Mouse (Mus musculus): ENCODE measurements around the gene Rab3a.
A peak's percentile ranks its signal among the peaks of the same experiment; 100 is the strongest.

Gene Rab3a

GRCm38 (mm10) chr8:70754043-70754870 lies at the start of gene Rab3a:
Gene Rab3a (plus strand): TSS chr8:70754679.
- DNase-seq (ENCODE audit: extremely low read depth, insufficient read length, low spot score): peak; percentile 96

DNA sequence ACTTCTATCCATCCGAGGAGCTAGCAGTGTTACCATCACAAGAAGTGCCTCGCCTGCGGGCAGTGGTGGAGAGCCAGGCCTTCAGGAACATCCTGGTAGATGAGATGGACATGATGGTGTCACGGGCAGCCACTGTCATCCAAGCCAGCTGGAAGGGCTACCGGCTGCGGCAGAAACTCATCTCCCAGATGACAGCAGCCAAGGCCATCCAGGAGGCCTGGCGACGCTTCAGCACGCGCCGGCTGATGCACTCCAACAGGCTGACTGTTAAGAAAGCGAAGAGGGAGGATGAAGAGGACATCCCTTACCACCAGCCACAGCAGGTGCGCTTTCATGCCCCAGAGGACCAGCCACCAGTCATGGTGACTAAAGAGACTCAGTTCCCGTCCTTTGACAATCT lies 46.2 kb upstream of the Rab3a start:
- no peak for DNase-seq (ENCODE audit: extremely low read depth, insufficient read length, low spot score)

- no peak for DNase-seq (ENCODE audit: extremely low read depth, insufficient read length, low spot score)
These were observed 44.7 kb upstream of the Rab3a start for GRCm38 (mm10) chr8:70709794-70710193.

DNA sequence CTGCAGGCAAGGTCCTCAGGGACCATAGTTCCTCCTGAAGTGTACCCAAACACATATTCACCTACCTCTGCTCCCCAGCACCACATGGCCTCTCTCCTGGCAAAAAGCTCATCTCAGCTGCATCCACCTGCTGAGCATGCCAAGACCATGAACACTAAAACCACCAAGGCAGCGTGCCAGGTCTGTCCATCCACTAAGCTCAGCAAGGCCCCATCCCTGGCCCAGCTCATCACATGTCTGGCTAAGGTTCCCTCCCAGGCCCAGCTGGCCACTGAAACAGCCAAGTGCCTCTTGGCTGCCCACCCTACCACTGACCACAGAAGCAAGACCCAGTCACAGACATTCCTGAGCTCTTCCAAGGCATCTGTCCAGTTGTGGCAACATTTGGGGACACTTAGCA lies 44.2 kb upstream of the Rab3a start:
- peak; percentile 89 for DNase-seq (ENCODE audit: extremely low read depth, insufficient read length, low spot score)

GRCm38 (mm10) chr8:70711041-70711440 lies 43.4 kb upstream of the Rab3a start:
- DNase-seq (ENCODE audit: extremely low read depth, insufficient read length, low spot score): no peak

DNA sequence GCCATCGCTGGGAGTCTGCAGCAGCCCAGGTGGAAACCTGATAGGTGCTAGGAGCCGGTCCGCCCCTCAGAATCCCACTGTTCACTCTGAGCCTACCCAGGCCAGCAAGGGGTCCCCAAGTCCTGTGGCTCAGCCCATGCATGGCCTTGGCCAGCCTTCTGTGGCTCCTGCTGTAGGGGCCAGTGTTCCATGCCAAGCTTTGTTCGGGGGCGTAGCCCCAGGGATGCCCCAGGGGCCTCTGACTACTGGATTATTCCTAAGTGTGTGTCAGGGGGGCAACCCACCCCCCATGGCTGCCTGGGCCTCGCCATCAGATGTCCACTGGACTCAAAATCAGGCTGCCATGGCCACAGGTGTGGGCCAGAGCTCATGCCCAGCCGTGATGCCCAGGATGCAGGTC lies 40.5 kb upstream of the Rab3a start:
- no peak for DNase-seq (ENCODE audit: extremely low read depth, insufficient read length, low spot score)

DNA sequence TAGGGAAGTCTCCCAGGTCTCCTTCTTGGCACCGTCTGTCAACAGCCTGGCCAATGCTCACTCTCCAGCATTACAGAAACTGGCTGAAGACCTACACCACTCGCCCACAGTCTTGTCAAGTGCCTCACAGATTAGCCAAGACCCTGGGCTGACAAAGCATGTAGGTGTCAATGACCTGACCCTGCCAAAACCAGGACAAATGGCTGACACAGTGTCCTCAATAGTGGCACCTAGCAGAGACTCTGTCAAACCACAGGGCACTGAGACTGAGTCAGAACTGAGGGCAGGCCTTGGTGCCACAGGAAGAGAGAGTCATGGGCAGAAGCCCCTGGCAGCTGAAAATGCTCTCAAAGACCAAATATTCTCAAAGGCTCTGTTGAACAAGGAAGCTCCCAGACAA lies 39.4 kb upstream of the Rab3a start:
- DNase-seq (ENCODE audit: extremely low read depth, insufficient read length, low spot score): no peak

- no peak for DNase-seq (ENCODE audit: extremely low read depth, insufficient read length, low spot score)
These were observed 37.7 kb upstream of the Rab3a start for GRCm38 (mm10) chr8:70716521-70717400.

- DNase-seq (ENCODE audit: extremely low read depth, insufficient read length, low spot score): peak; percentile 54
These were observed 36.2 kb upstream of the Rab3a start, which contains the start of gene Gm3336 for GRCm38 (mm10) chr8:70718297-70718696. Gene Gm3336 (plus strand): TSS chr8:70718543.

DNA sequence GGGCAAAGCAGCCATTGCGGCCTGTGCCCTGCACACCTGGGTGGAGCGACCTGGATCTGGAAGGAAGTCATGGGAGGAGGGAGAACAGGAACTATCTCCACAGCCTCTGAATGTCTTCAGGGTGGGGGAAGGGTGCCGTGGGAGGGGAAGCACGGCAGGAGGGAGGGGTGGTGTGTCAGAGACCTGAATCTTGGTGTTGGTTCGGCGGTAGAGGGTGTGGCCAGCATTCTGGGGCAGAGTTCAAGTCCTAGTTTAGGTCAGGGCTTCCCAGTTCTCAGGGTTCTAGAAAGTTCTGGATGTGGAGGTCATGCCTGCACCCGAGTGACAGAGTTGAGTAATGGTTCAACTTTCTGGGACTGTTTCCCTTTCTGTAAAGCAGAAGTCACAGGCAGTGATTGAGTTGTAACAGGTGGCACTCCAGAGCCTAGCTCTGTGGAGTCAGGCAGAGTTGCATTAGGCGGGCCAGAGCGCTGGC lies 34.6 kb upstream of the Rab3a start:
- no peak for DNase-seq (ENCODE audit: extremely low read depth, insufficient read length, low spot score)

- DNase-seq (ENCODE audit: extremely low read depth, insufficient read length, low spot score): peak; percentile 52
These were observed 33.7 kb upstream of the Rab3a start for GRCm38 (mm10) chr8:70720739-70721138.

DNA sequence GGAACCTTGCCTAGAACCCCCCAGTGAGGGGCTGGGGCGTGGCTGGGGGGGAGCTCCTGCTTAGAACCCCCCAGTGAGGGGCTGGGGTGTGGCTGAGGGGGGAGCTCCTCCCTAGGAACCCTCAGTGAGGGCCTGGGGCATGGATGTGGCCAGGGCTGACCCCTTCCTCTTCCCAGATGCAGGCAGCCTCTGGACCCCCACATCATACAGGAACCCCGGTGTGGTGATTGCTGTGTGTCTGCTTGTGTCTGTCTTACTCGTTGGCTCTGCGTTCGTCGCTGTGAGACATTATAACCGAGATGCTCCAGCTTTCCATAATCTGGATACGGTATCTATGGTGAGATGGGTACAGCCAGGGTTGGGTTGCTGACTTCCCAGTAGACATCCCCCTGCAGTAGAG lies 32.9 kb upstream of the Rab3a start:
- no peak for DNase-seq (ENCODE audit: extremely low read depth, insufficient read length, low spot score)

DNA sequence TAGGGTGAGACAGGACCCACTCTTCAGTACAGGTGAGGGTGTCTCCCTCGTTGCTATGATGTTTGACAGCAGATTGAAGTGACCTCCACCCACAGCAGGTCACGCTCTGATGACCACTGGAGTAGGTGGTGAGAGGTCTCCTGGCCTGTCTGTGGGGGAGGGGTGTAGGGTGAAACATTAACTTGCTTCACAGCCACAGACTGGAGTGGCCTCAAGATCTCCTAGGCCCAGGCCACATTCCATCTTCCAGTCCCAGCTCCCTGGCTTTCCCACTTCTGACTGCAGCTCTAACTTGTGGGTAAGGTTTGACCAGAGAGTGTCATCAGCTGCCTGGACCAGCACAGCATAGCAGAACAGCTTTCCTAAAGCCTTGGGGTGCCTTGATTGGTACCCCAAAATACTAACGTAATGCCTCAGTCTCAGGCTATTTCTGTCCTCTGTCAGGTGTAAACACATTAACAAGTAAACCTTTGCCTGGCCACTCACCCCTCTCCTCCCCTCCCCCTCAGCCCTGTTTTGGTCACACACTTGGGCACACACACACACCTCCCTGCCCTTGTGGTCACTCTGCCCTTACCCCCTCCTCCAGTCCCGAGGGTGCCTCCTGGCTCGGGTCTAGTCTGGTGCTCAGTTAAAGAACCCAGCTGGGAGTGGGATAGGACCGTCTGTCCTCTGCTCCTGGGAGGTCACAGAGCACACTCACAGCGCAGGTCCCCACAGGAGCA lies 30.8 kb upstream of the Rab3a start, which contains the start of gene Pde4c:
TSS of gene Pde4c (plus strand) at position 235 of the 725 bp plus-strand sequence.
- DNase-seq (ENCODE audit: extremely low read depth, insufficient read length, low spot score): no peak

- DNase-seq (ENCODE audit: extremely low read depth, insufficient read length, low spot score): no peak
These were observed 30.3 kb upstream of the Rab3a start for GRCm38 (mm10) chr8:70724216-70724615.

- DNase-seq (ENCODE audit: extremely low read depth, insufficient read length, low spot score): no peak
These were observed 28.6 kb upstream of the Rab3a start for GRCm38 (mm10) chr8:70725792-70726447.

DNA sequence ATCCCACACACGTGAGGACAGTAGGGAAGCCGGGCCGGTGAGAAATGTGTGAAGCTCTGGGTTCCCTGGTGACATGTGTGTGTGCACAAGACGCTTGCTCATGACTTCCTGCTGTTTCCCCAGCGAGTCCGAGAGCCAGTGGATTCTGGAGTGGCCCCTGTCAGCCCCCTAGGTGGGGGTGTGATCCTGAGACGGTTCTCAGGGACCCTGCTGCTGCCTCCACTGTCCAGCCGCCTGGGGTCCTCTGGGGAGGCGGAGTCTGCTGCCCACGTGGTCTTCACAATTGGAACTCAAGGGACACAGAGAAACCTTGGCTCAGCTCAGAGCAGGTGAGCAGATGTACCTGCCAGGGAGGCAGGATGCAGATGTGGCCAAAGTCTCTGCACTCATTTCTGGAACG lies 27.8 kb upstream of the Rab3a start:
- DNase-seq (ENCODE audit: extremely low read depth, insufficient read length, low spot score): no peak

DNA sequence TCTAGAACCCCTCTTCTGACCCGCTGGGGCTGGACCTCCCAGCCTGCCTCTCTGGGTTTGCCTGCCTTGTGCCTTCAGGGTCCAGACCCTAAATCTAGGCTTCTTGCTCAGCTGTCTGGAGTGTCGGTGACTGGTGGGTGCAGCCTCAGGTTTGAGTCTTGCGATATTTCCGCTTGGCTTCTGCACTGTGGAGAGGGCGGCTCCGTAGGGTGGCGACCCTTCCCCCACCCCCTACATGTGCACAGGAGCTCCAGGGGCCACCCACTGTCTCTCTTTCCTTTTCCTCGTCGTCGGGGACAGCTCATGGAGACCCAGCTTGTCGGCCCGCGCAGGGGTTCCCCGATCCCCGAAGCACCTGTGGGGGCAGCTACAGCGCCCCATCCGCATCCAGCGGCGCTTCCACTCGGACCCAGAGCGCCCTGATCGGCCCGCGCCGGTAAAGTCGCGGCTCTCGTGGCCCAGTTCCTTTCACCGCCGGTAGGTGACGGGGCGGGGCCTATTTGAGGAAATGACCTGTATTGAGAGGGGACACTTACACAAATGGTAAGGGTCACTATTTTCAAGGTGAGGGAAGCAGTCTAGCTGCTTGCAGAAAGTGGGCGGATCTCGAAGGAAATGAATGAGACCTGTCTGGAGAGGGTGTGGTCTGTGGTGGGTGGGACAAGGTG lies 24.5 kb upstream of the Rab3a start:
- DNase-seq (ENCODE audit: extremely low read depth, insufficient read length, low spot score): no peak

GRCm38 (mm10) chr8:70730956-70731355 lies 23.5 kb upstream of the Rab3a start:
- DNase-seq (ENCODE audit: extremely low read depth, insufficient read length, low spot score): no peak

DNA sequence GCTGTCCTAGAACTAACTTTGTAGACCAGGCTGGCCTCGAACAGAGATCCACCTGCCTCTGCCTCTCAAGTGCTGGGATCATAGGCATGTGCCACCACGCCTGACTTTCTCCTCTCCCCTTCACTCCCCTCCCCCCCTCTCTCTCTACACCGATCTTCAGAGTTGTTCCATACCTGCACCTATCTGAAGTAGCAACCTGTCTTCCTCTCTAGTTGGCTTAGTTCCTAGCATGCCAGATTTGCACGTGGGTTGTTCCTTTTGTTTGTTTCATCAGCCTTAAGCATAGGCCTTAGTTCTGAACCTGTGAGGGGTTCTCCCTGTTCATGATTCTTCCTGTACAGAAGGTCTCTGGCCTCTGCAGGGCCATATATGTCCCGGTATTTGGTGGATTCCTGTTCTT lies 16.8 kb upstream of the Rab3a start:
- DNase-seq (ENCODE audit: extremely low read depth, insufficient read length, low spot score): no peak

DNA sequence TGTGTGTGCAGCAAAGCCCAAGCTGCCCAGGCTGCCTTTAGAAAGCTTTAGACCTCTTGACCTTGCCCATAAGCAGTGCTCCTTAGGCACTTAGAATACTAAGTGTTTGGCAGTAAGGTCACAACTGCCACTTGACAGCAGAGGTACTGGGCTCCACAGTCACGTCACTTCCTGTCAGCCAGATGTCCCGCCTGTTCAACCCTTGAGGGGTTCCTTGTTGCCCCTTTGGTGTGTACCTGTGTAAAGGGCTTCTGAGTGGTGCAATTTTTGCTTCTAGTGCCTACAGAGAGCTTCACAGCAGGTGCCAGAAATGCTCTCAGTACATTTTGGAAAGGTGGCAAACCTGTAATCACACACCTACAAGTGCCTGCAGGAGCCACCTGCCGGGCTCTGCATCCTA lies 16.3 kb upstream of the Rab3a start:
- DNase-seq (ENCODE audit: extremely low read depth, insufficient read length, low spot score): no peak

Measured in 3134 (cell line).